Mouse (Mus musculus) lung, adult 2 months (tissue): ENCODE results near the gene Midn.

Experiments
- CTCF ChIP-seq: fragments of 200-500 bp; IDR thresholded peaks from 2 replicates; pipeline ENCODE4 v1.5.1; 2011; ENCODE audit warnings: mild to moderate bottlenecking, low read length, control low read depth; ENCODE audit not compliant: insufficient read depth
- POLR2A ChIP-seq: fragments of 200-500 bp; IDR thresholded peaks from 2 replicates; pipeline ENCODE4 v1.6.1; 2011; ENCODE audit warnings: low read depth, mild to moderate bottlenecking, control low read depth, low read length, borderline replicate concordance; ENCODE audit errors: extremely low read depth

GRCm38 (mm10) chr10:80199440-80200008 is 51.5 kb downstream of the Midn start:
- peak; percentile 93 for TF ChIP-seq CTCF
- TF ChIP-seq POLR2A: no peak
